Mouse (Mus musculus) bone marrow, adult 2 months (tissue): ENCODE data around the gene Supt4a.
A peak's percentile ranks its signal among the peaks of the same experiment; 100 is the strongest.

Source experiments
- CTCF ChIP-seq: fragments of 200-500 bp; IDR thresholded peaks from 2 replicates; pipeline ENCODE4 v1.5.1; 2011; ENCODE audit warnings: low read length, control low read depth; ENCODE audit not compliant: control insufficient read depth, insufficient read depth
- POLR2A ChIP-seq: fragments of 200-500 bp; IDR thresholded peaks from 2 replicates; pipeline ENCODE4 v1.6.1; 2011; ENCODE audit warnings: low read depth, mild to moderate bottlenecking, control low read depth, low read length, borderline replicate concordance; ENCODE audit not compliant: control insufficient read depth

DNA sequence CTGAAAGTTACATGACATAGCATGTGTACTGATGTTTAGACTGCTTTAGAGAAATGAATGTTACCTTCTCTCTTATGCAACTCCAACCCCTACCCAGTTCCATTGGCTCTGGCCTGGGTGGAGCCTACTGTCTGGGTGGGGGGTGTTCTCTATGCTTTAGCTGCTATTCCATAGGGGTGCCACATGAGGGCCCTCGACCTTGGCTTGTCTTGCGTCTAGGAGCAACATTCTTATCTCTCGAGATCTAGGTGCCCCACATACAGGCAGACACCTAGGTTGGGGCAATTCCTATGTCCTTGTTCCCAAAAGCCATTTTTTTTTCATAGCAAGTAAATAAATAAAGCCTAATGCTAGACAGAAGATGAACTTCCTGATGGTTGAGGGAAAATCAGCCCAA, 22.3 kb downstream of the Supt4a start:
- TF ChIP-seq CTCF (peak; percentile 58), POLR2A (peak; percentile 27; the same call in 1 of the 2 replicates)
